Mouse (Mus musculus): Measurements from ENCODE around the gene Mcrip2. TPM values are rescaled to one million over a fixed set of nuclear protein-coding genes. Genes with fewer than 3 reads are reported as not detected.

The Mcrip2 gene
- polyA plus RNA-seq, 1 experiment from 2014 or later, result 57.8 TPM

DNA sequence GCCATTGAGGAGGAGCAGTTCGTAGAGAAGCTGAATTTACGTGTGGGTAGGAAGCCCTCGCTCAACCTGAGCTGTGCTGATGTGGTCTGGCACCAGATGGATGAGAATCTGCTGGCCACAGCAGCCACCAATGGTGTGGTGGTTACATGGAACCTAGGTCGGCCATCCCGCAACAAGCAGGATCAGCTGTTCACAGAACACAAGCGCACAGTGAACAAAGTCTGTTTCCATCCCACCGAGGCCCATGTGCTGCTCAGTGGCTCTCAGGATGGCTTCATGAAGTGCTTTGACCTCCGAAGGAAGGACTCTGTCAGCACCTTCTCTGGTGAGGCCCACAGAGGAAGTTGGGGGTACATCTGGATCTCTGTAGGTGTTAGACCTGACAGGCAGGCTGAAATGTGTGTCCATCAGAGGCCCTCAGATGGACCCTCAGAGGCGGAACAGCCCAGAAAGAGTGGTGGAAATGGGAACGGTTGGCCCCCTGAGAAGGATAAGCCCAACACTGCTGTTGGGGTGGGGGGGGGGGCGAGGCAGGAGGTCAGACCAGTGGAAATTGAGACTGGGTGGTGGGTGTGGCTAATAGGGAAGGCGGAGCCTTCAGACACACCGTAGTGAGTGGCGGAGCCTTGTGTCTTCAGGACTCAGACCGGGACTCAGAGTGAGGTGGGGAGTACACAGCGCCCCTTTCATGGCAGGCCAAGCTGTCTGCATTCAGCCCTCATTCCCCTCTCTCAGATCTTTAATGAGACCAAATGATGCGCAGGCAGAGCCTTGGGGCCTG, 44.0 kb downstream of the Mcrip2 start:
- in situ Hi-C loops (cut with MboI; ENCODE audit: low pct_unique_long_range_greater_than_20kb), result no loop called here
- CTCF ChIA-PET, result interaction anchor here (2.3 kb wide), 1 partner anchor 8 kb away, joined by 8 read pairs; the partner anchor contains the start of gene Stub1
- POLR2A ChIA-PET, result interaction anchor here (2.2 kb wide), 1 partner anchor 8 kb away, joined by 11 read pairs; the partner anchor contains the start of gene Stub1
- no peak for ATAC-seq
- no peak for DNase-seq (ENCODE audit: low read depth, low spot score)
- peaks cover 4% of the 10 kb centered on the region for H3K27me3 ChIP-seq
- no peak for TF ChIP-seq CTCF (IDR thresholded peaks at IDR 0.05)

DNA sequence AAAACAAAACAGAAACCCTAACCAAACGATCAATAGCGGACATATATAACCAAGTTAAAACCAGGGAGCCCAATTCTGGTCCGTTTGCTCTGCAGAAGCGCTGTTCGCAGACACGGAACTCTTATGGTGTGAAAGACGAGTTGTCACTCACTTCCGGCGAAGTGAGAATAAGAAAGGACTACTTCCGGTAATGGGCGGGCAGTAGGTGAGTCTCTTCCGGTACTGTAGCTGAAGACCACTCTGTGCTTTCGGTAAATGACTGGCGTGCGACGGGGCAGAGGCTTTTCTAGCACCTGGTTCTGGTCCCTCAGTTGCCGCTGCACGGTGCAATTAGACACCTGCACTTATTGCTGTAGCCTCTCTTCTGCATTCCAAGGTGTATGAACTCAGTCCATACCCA, 45.1 kb downstream of the Mcrip2 start, which contains the start of gene Wdr24:
Gene Wdr24 (plus strand): TSS at position 176 of the 400 bp plus-strand sequence.
- in situ Hi-C loops (cut with MboI; ENCODE audit: low pct_unique_long_range_greater_than_20kb), result no loop called here
- CTCF ChIA-PET, result interaction anchor here (2.3 kb wide), 1 partner anchor 9 kb away, joined by 8 read pairs; the partner anchor contains the start of gene Stub1
- no peak for ATAC-seq

GRCm38 (mm10) chr17:25818851-25819780, 49.4 kb downstream of the Mcrip2 start:
- H3K27me3 ChIP-seq, result peaks cover 17% of the 10 kb centered on the region
- in situ Hi-C loops (cut with MboI; ENCODE audit: low pct_unique_long_range_greater_than_20kb), result no loop called here
- ATAC-seq (no peak), DNase-seq (ENCODE audit: low read depth, low spot score) (no peak)
- no peak for TF ChIP-seq CTCF (IDR thresholded peaks at IDR 0.05)
- POLR2A ChIA-PET, result no interaction called here
- CTCF ChIA-PET, result no interaction called here

More for the DNA sequence above, 45.1 kb downstream of the Mcrip2 start, which contains the start of gene Wdr24:
- no peak for TF ChIP-seq CTCF (IDR thresholded peaks at IDR 0.05)
- POLR2A ChIA-PET, result interaction anchor here (2.2 kb wide), 1 partner anchor 9 kb away, joined by 11 read pairs; the partner anchor contains the start of gene Stub1
- DNase-seq (ENCODE audit: low read depth, low spot score), result no peak
- H3K27me3 ChIP-seq, result peaks cover 11% of the 10 kb centered on the region

DNA sequence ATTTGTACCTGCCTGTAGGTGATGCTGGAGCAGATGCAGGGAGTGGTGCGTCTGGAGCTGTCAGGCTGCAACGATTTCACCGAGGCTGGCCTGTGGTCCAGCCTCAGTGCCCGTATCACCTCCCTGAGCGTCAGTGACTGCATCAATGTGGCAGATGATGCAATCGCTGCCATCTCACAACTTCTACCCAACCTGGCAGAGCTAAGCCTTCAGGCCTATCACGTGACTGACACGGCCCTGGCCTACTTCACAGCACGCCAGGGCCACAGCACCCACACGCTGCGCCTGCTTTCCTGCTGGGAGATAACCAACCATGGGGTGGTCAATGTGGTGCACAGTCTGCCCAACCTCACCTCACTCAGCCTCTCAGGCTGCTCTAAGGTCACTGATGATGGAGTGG, 50.9 kb downstream of the Mcrip2 start:
- ChIA-PET CTCF (no interaction called here), POLR2A (interaction anchor here (1.8 kb wide), 1 partner anchor 14 kb away, joined by 6 read pairs; no protein-coding TSS in a partner anchor)
- H3K27me3 ChIP-seq, result peaks cover 17% of the 10 kb centered on the region
- DNase-seq (ENCODE audit: low read depth, low spot score) (no peak), ATAC-seq (no peak)
- no peak for TF ChIP-seq CTCF (IDR thresholded peaks at IDR 0.05)
- in situ Hi-C loops (cut with MboI; ENCODE audit: low pct_unique_long_range_greater_than_20kb), result no loop called here

Other genes with a start within 250 kb of the Mcrip2 start
- gene Gng13, start 151.6 kb downstream of the Mcrip2 start, polyA plus RNA-seq (2021), result not detected
- 13.0 TPM for gene Chtf18, start 141.3 kb downstream of the Mcrip2 start, polyA plus RNA-seq (2021)
- 18.5 TPM for gene Rpusd1, start 141.1 kb downstream of the Mcrip2 start, polyA plus RNA-seq (2021)
- not detected for gene Mslnl, start 132.7 kb downstream of the Mcrip2 start, polyA plus RNA-seq (2021)
- 0.99 TPM for gene Msln, start 114.4 kb downstream of the Mcrip2 start, polyA plus RNA-seq (2021)
- gene Narfl, start 95.0 kb downstream of the Mcrip2 start, polyA plus RNA-seq (2021), result 44.9 TPM
- 108 TPM for gene Haghl, start 83.1 kb downstream of the Mcrip2 start, polyA plus RNA-seq (2021)
- gene Ccdc78, start 82.2 kb downstream of the Mcrip2 start, polyA plus RNA-seq (2021), result 0.30 TPM
- gene Fam173a, start 75.9 kb downstream of the Mcrip2 start, polyA plus RNA-seq (2021), result 73.5 TPM
- 0.09 TPM for gene AC134908.4, start 73.1 kb downstream of the Mcrip2 start, polyA plus RNA-seq (2021)
- 39.8 TPM for gene Metrn, start 71.6 kb downstream of the Mcrip2 start, polyA plus RNA-seq (2021)
- 4.0 TPM for gene Fbxl16, start 59.7 kb downstream of the Mcrip2 start, polyA plus RNA-seq (2021)
- gene Wdr24, start 45.1 kb downstream of the Mcrip2 start, polyA plus RNA-seq (2021), result 29.9 TPM
- 22.9 TPM for gene Jmjd8, start 39.9 kb downstream of the Mcrip2 start, polyA plus RNA-seq (2021)
- 188 TPM for gene Stub1, start 35.4 kb downstream of the Mcrip2 start, polyA plus RNA-seq (2021)
- gene Rhbdl1, start 31.5 kb downstream of the Mcrip2 start, polyA plus RNA-seq (2021), result 5.0 TPM
- 6.0 TPM for gene Gm20683, start 27.0 kb downstream of the Mcrip2 start, polyA plus RNA-seq (2021)
- 96.4 TPM for gene Rhot2, start 23.9 kb downstream of the Mcrip2 start, polyA plus RNA-seq (2021)
- 27.7 TPM for gene Wdr90, start 7.3 kb downstream of the Mcrip2 start, polyA plus RNA-seq (2021)
- 81.4 TPM for gene Mettl26, start 6.3 kb upstream of the Mcrip2 start, polyA plus RNA-seq (2021)
- gene Wfikkn1, start 12.1 kb upstream of the Mcrip2 start, polyA plus RNA-seq (2021), result 0.35 TPM
- gene Rab40c, start 51.0 kb upstream of the Mcrip2 start, polyA plus RNA-seq (2021), result 20.2 TPM
- 104 TPM for gene Pigq, start 76.2 kb upstream of the Mcrip2 start, polyA plus RNA-seq (2021)
- 0.05 TPM for gene Nhlrc4, start 76.2 kb upstream of the Mcrip2 start, polyA plus RNA-seq (2021)
- gene A930017K11Rik, start 83.8 kb upstream of the Mcrip2 start, polyA plus RNA-seq (2021), result 0.08 TPM
- 23.7 TPM for gene Capn15, start 117.0 kb upstream of the Mcrip2 start, polyA plus RNA-seq (2021)
- 35.9 TPM for gene Rab11fip3, start 200.8 kb upstream of the Mcrip2 start, polyA plus RNA-seq (2021)
- 42.4 TPM for gene Decr2, start 221.6 kb upstream of the Mcrip2 start, polyA plus RNA-seq (2021)
- gene Nme4, start 226.8 kb upstream of the Mcrip2 start, polyA plus RNA-seq (2021), result 0.31 TPM
- gene Tmem8, start 244.5 kb upstream of the Mcrip2 start, polyA plus RNA-seq (2021), result 22.7 TPM

Data from Patski (cell line).